Mouse (Mus musculus) embryonic fibroblast, embryonic 13.5 days (primary cell): ENCODE data around the gene Pex5. TPM values are rescaled to one million over a fixed set of nuclear protein-coding genes. Genes with fewer than 3 reads are reported as not detected.

Experiments
- H3K27ac ChIP-seq: 2 replicates; pipeline ENCODE4 v1.5.1; 2012; ENCODE audit warnings: low read length, control low read depth, inconsistent platforms; ENCODE audit not compliant: insufficient read depth
- H3K4me1 ChIP-seq: 2 replicates; pipeline ENCODE4 v1.6.1; 2011; ENCODE audit warnings: low read length; ENCODE audit not compliant: control insufficient read depth, insufficient read depth
- H3K4me3 ChIP-seq: 2 replicates; pipeline ENCODE4 v1.5.1; 2011; ENCODE audit warnings: mild to moderate bottlenecking, control low read depth, low read length; ENCODE audit not compliant: insufficient read depth
- CTCF ChIP-seq: IDR thresholded peaks from 2 replicates; pipeline ENCODE4 v1.5.1; 2011; ENCODE audit warnings: mild to moderate bottlenecking, control low read depth, low read length, moderate library complexity, borderline replicate concordance; ENCODE audit not compliant: insufficient read depth
- POLR2A ChIP-seq: IDR thresholded peaks from 2 replicates; pipeline ENCODE4 v1.6.1; 2011; ENCODE audit warnings: low read depth, mild to moderate bottlenecking, control low read depth, low read length, moderate library complexity
- polyA plus RNA-seq: library from polyadenylated mRNA; stranded (reverse); fragments of >200 nt; gene quantifications from 2 replicates; pipeline ENCODE4 v1.2.4, GENCODE M21; 2011; ENCODE audit warnings: low read depth; ENCODE audit not compliant: missing spikeins, insufficient read length

The Pex5 gene
- polyA plus RNA-seq = 36.1 and 40.0 TPM in 2 replicates

- Histone ChIP-seq H3K27ac (peak within 1 kb of the TSS; percentile 84), H3K4me3 (peak within 1 kb of the TSS; percentile 84), H3K4me1 (peaks cover 4% of the 10 kb centered on the region; the same call in 1 of the 2 replicates)
- TF ChIP-seq CTCF = no peak
- TF ChIP-seq POLR2A = peak; percentile 68
These were observed at the start of gene Pex5 for GRCm38 (mm10) chr6:124414927-124415325. Gene Pex5, minus strand, starts transcription at chr6:124415067.

GRCm38 (mm10) chr6:124463881-124464291 is 49.0 kb upstream of the Pex5 start:
- Histone ChIP-seq H3K4me3 (no peak overlapping the region), H3K4me1 (no peaks in the 10 kb centered on the region)
- TF ChIP-seq POLR2A (no peak), CTCF (no peak)

GRCm38 (mm10) chr6:124459388-124459787 is 44.5 kb upstream of the Pex5 start:
- Histone ChIP-seq H3K4me1 (no peaks in the 10 kb centered on the region), H3K4me3 (no peak overlapping the region), H3K27ac (no peak overlapping the region)
- TF ChIP-seq CTCF (no peak), POLR2A (no peak)

More at GRCm38 (mm10) chr6:124463881-124464291, 49.0 kb upstream of the Pex5 start:
- H3K27ac ChIP-seq = no peak overlapping the region

GRCm38 (mm10) chr6:124458505-124458904 is 43.6 kb upstream of the Pex5 start:
- H3K4me1 ChIP-seq = no peaks in the 10 kb centered on the region
- H3K27ac ChIP-seq = no peak overlapping the region
- TF ChIP-seq POLR2A (no peak), CTCF (no peak)
- no peak overlapping the region for H3K4me3 ChIP-seq

GRCm38 (mm10) chr6:124457827-124458226 is 43.0 kb upstream of the Pex5 start:
- Histone ChIP-seq H3K27ac (no peak overlapping the region), H3K4me3 (no peak overlapping the region), H3K4me1 (no peaks in the 10 kb centered on the region)
- no peak for TF ChIP-seq CTCF
- no peak for TF ChIP-seq POLR2A

GRCm38 (mm10) chr6:124456243-124456642 is 41.4 kb upstream of the Pex5 start:
- Histone ChIP-seq H3K4me3 (no peak overlapping the region), H3K27ac (no peak overlapping the region), H3K4me1 (no peaks in the 10 kb centered on the region)
- no peak for TF ChIP-seq POLR2A
- no peak for TF ChIP-seq CTCF

- no peak for TF ChIP-seq POLR2A
- no peak for TF ChIP-seq CTCF
- no peak overlapping the region for H3K4me3 ChIP-seq
- H3K4me1 ChIP-seq = no peaks in the 10 kb centered on the region
- no peak overlapping the region for H3K27ac ChIP-seq
These were observed 38.9 kb upstream of the Pex5 start for GRCm38 (mm10) chr6:124453756-124454155.

- Histone ChIP-seq H3K27ac (no peak overlapping the region), H3K4me3 (no peak overlapping the region), H3K4me1 (no peaks in the 10 kb centered on the region)
- no peak for TF ChIP-seq POLR2A
- no peak for TF ChIP-seq CTCF
These were observed 37.1 kb upstream of the Pex5 start for GRCm38 (mm10) chr6:124451995-124452394.

- Histone ChIP-seq H3K4me3 (no peak overlapping the region), H3K27ac (no peak overlapping the region), H3K4me1 (no peaks in the 10 kb centered on the region)
- TF ChIP-seq CTCF (no peak), POLR2A (no peak)
These were observed 35.0 kb upstream of the Pex5 start for GRCm38 (mm10) chr6:124449668-124450383.

- no peak overlapping the region for H3K27ac ChIP-seq
- H3K4me1 ChIP-seq = no peaks in the 10 kb centered on the region
- H3K4me3 ChIP-seq = no peak overlapping the region
- TF ChIP-seq POLR2A (no peak), CTCF (no peak)
These were observed 34.2 kb upstream of the Pex5 start for GRCm38 (mm10) chr6:124448959-124449667.
